Mouse (Mus musculus) right cerebral cortex, postnatal 36 days (tissue): ENCODE measurements at regions not wholly inside any gene's neighbourhood (a gene's known extent, or its start where the extent isn't known, plus 50 kb on each side); places are given as distances from the start of the nearest gene placed in this dataset.
A peak's percentile ranks its signal among the peaks of the same experiment; 100 is the strongest.

Experiments
- DNase-seq, 2 experiments: peaks; one replicate each; pipeline ENCODE4 v3.0.0; 2022; ENCODE audit warnings: low spot score in 2 of 2, mixed read lengths in 1 of 2

GRCm38 (mm10) chr5:67155582-67155981 lies 56.5 kb upstream of the Phox2b start:
- DNase-seq: no peak

- no peak for DNase-seq
Measured at GRCm38 (mm10) chr5:67156911-67157310, 57.8 kb upstream of the Phox2b start.

- no peak for DNase-seq
Measured at GRCm38 (mm10) chr5:67176827-67177226, 77.7 kb upstream of the Phox2b start.

GRCm38 (mm10) chr5:67179221-67179620 lies 80.1 kb upstream of the Phox2b start:
- no peak for DNase-seq

- DNase-seq: peak; percentile 3 to 18
Measured at GRCm38 (mm10) chr5:67189376-67189901, 70.9 kb upstream of the Tmem33 start.

- DNase-seq: no peak
Measured at GRCm38 (mm10) chr5:67194065-67194464, 66.3 kb upstream of the Tmem33 start.

- DNase-seq: no peak
Measured at GRCm38 (mm10) chr5:67205083-67205738, 55.2 kb upstream of the Tmem33 start.
